Mouse (Mus musculus) MEL (cell line): ENCODE data around the gene Nkiras1. TPM values are rescaled to one million over a fixed set of nuclear protein-coding genes. Genes with fewer than 3 reads are reported as not detected.
"Not testable (repeated sequence)": the region's sequence is repeated elsewhere in the genome, so short reads cannot be mapped to it uniquely, and the experiment has no call there.

ENCODE experiments used
- DNase-seq: peaks from one replicate; pipeline ENCODE4 v3.0.0; 2011; ENCODE audit warnings: low read depth, low spot score
- H3K27ac ChIP-seq: 2 replicates; pipeline ENCODE4 v1.5.1; 2012; ENCODE audit warnings: low read depth, mild to moderate bottlenecking, control low read depth, low read length, moderate library complexity; ENCODE audit not compliant: control insufficient read depth
- H3K27me3 ChIP-seq, 2 experiments: fragments of 150-350 bp in 1 of 2; sonication (generic) in 1 of 2; 2 replicates each; pipeline ENCODE4 v1.6.1; 2012; ENCODE audit warnings: low read length in 2 of 2, mild to moderate bottlenecking in 2 of 2, improper control_type of control experiment in 1 of 2, moderate library complexity in 1 of 2; ENCODE audit not compliant: insufficient read depth in 2 of 2, control insufficient read depth in 1 of 2
- H3K36me3 ChIP-seq, 2 experiments: 2 replicates each; pipeline ENCODE4 v1.6.1; 2012 to 2014; ENCODE audit warnings: low read length in 2 of 2, improper control_type of control experiment in 1 of 2, inconsistent platforms in 1 of 2, mild to moderate bottlenecking in 1 of 2; ENCODE audit not compliant: insufficient read depth in 2 of 2, control insufficient read depth in 1 of 2
- H3K4me1 ChIP-seq, 2 experiments: fragments of 150-350 bp in 1 of 2; sonication (generic) in 1 of 2; 2 replicates each; pipeline ENCODE4 v1.6.1; 2012; ENCODE audit warnings: low read length in 2 of 2, improper control_type of control experiment in 1 of 2, mild to moderate bottlenecking in 1 of 2; ENCODE audit not compliant: insufficient read depth in 2 of 2, control insufficient read depth in 1 of 2
- H3K4me3 ChIP-seq, 2 experiments: fragments of 150-350 bp in 1 of 2; sonication (generic) in 1 of 2; 2 replicates each; pipeline ENCODE4 v1.5.1; 2012; ENCODE audit warnings: low read depth in 2 of 2, low read length in 2 of 2, mild to moderate bottlenecking in 2 of 2, moderate library complexity in 2 of 2, control low read depth in 1 of 2, improper control_type of control experiment in 1 of 2; ENCODE audit not compliant: control insufficient read depth in 1 of 2, insufficient read depth in 1 of 2
- H3K79me2 ChIP-seq: 2 replicates; pipeline ENCODE4 v1.6.1; 2012; ENCODE audit warnings: mild to moderate bottlenecking, low read length, moderate library complexity; ENCODE audit not compliant: control insufficient read depth, poor library complexity, insufficient read depth
- H3K9ac ChIP-seq: 2 replicates; pipeline ENCODE4 v1.6.1; 2012; ENCODE audit warnings: low read depth, mild to moderate bottlenecking, control low read depth, low read length, moderate library complexity; ENCODE audit not compliant: control insufficient read depth, poor library complexity, severe bottlenecking
- H3K9me3 ChIP-seq: fragments of 150-350 bp; sonication (generic); replicated peaks from 2 replicates; pipeline ENCODE4 v1.6.1; 2012; ENCODE audit warnings: mild to moderate bottlenecking, low read length, improper control_type of control experiment, moderate library complexity; ENCODE audit not compliant: insufficient read depth
- CHD2 ChIP-seq: IDR thresholded peaks from 2 replicates; pipeline ENCODE4 v1.6.1; 2011; ENCODE audit warnings: low read length, improper control_type of control experiment
- E2F4 ChIP-seq: IDR thresholded peaks from 2 replicates; pipeline ENCODE4 v1.6.1; 2011; ENCODE audit warnings: low read depth, low read length, improper control_type of control experiment, borderline replicate concordance
- ETS1 ChIP-seq: IDR thresholded peaks from 2 replicates; pipeline ENCODE4 v1.6.1; 2012; ENCODE audit warnings: low read depth, mild to moderate bottlenecking, inconsistent platforms, low read length, improper control_type of control experiment, moderate library complexity
- KAT2A ChIP-seq: conservative IDR thresholded peaks from 2 replicates; pipeline ENCODE4 v1.6.1; 2012; ENCODE audit warnings: low read depth, low read length, improper control_type of control experiment, inconsistent platforms
- MAFK ChIP-seq: IDR thresholded peaks from 2 replicates; pipeline ENCODE4 v1.6.1; 2011; ENCODE audit warnings: low read depth, mild to moderate bottlenecking, low read length, improper control_type of control experiment, borderline replicate concordance
- MAZ ChIP-seq: IDR thresholded peaks from 2 replicates; pipeline ENCODE4 v1.6.1; 2012; ENCODE audit warnings: low read depth, mild to moderate bottlenecking, inconsistent platforms, low read length, improper control_type of control experiment
- MXI1 ChIP-seq: IDR thresholded peaks from 2 replicates; pipeline ENCODE4 v1.6.1; 2011; ENCODE audit warnings: mild to moderate bottlenecking, low read depth, low read length, improper control_type of control experiment
- MYC ChIP-seq: IDR thresholded peaks from 2 replicates; pipeline ENCODE4 v1.6.1; 2011; ENCODE audit warnings: low read depth, mild to moderate bottlenecking, low read length, improper control_type of control experiment, moderate library complexity
- POLR2AphosphoS2 ChIP-seq: IDR thresholded peaks from 2 replicates; pipeline ENCODE4 v1.6.1; 2011; ENCODE audit warnings: low read length, improper control_type of control experiment
- RAD21 ChIP-seq: IDR thresholded peaks from 2 replicates; pipeline ENCODE4 v1.6.1; 2011; ENCODE audit warnings: mild to moderate bottlenecking, low read depth, low read length, improper control_type of control experiment
- polyA plus RNA-seq, 2 experiments: library from polyadenylated mRNA; stranded (reverse) in 1 of 2; unstranded in 1 of 2; fragments of >175 nt in 1 of 2; fragments of >200 nt in 1 of 2; gene quantifications; 2 replicates each; pipeline versions ENCODE4 v1.2.1 to v1.2.4; 2012; ENCODE audit warnings: low replicate concordance in 2 of 2, low read depth in 1 of 2; ENCODE audit not compliant: insufficient read length in 2 of 2, insufficient read depth in 1 of 2, missing spikeins in 1 of 2
- total RNA-seq: library from RNA; depleted of rRNA; stranded (reverse); fragments of 300-350 nt; gene quantifications from 2 replicates; pipeline ENCODE4 v1.2.3, GENCODE M21; 2012

The Nkiras1 gene
- total and polyA plus RNA-seq, 3 experiments = 6.8 to 6.9 TPM; not detected in 1

DNA sequence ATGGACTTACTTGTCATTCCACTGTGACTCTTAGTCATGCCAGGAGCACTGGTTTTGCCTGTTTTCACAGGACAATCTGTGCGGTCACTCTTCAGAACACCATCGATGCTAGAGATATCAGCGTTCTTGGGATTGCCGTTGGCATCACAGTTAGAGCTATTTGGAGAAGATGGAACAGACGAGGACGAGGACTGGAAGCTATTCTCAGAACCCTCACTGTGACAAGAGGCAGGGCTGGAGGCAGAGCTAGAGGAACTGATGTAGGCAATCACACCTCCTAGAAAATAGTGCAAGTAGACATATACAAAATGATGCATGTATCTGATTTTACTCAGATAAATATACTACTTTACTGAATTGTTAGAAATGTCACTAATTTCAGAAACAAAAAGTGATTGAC, 49.0 kb upstream of the Nkiras1 start:
- no peaks in the 10 kb centered on the region for H3K4me1 ChIP-seq
- no peaks in the 10 kb centered on the region for H3K79me2 ChIP-seq
- DNase-seq = no peak
- H3K9ac ChIP-seq = no peak overlapping the region
- H3K27ac ChIP-seq = no peak overlapping the region
- H3K9me3 ChIP-seq = no peaks in the 10 kb centered on the region
- no peaks in the 10 kb centered on the region for H3K27me3 ChIP-seq
- TF ChIP-seq POLR2AphosphoS2 = no peak
- TF ChIP-seq MAFK = no peak
- TF ChIP-seq E2F4 = no peak
- no peak for TF ChIP-seq KAT2A
- TF ChIP-seq MAZ = no peak
- TF ChIP-seq CHD2 = no peak
- no peak for TF ChIP-seq RAD21
- TF ChIP-seq MXI1 = no peak
- TF ChIP-seq ETS1 = no peak
- TF ChIP-seq MYC = no peak
- H3K36me3 ChIP-seq = no peaks in the 10 kb centered on the region
- H3K4me3 ChIP-seq = no peak overlapping the region

GRCm38 (mm10) chr14:18225431-18225830, 45.5 kb upstream of the Nkiras1 start:
- H3K9me3 ChIP-seq, H3K4me3 ChIP-seq, H3K79me2 ChIP-seq, H3K9ac ChIP-seq, H3K36me3 ChIP-seq, DNase-seq, H3K4me1 ChIP-seq, H3K27me3 ChIP-seq, H3K27ac ChIP-seq: not testable (repeated sequence)

DNA sequence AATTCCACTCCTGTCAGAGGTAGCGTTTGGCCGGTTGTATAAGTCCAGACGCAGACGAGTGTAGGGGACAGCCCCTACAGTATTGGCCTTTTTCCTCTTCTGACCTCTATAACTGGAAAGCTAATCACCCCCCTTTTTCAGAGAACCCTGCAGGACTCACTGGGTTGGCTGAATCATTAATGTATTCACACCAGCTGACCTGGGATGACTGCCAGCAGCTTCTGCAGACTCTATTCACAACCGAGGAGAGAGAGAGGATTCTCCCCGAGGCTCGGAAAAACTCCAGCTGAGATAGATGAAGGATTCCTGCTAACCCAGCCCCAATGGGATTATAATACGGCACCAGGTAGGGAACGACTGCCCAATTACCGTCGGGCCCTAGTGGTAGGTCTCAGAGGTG, 44.8 kb upstream of the Nkiras1 start:
- not testable (repeated sequence) for H3K79me2 ChIP-seq, H3K27ac ChIP-seq

DNA sequence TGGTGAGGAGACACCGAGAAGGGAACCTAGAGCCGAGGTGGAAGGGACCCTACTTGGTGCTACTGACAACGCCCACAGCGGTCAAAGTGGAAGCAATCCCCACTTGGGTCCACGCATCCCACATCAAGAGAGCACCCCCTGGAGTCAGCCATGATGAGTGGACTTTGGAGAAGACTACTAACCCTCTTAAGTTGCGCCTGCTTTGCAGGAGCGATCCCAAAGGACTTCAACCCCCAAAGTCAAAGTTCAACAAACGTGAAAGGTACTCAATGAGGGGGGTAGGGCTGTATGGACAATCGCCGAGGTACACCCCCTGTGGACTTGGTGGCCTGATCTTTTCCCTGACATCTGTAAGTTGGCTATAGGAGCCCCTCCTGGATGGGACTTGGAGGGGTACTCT, 41.2 kb upstream of the Nkiras1 start:
- peaks cover 0 to 12% of the 10 kb centered on the region in 2 experiments; a peak in 2 of 4 replicates for H3K36me3 ChIP-seq
- not testable (repeated sequence) for H3K27me3 ChIP-seq, H3K9ac ChIP-seq, H3K79me2 ChIP-seq, H3K4me1 ChIP-seq, H3K4me3 ChIP-seq, DNase-seq, H3K27ac ChIP-seq, H3K9me3 ChIP-seq

More for the DNA sequence above, 44.8 kb upstream of the Nkiras1 start:
- not testable (repeated sequence) for DNase-seq, H3K9me3 ChIP-seq, H3K9ac ChIP-seq, H3K36me3 ChIP-seq, H3K27me3 ChIP-seq, H3K4me3 ChIP-seq, H3K4me1 ChIP-seq

GRCm38 (mm10) chr14:18231866-18232265, 39.1 kb upstream of the Nkiras1 start:
- H3K27me3 ChIP-seq, H3K4me3 ChIP-seq, DNase-seq, H3K4me1 ChIP-seq, H3K27ac ChIP-seq, H3K9me3 ChIP-seq, H3K9ac ChIP-seq, H3K79me2 ChIP-seq: not testable (repeated sequence)
- H3K36me3 ChIP-seq = peaks cover 0 to 12% of the 10 kb centered on the region in 2 experiments; a peak in 2 of 4 replicates
